Mouse (Mus musculus) midbrain, postnatal 0 days (tissue): ENCODE measurements around the gene Hdhd3. TPM values are rescaled to one million over a fixed set of nuclear protein-coding genes. Genes with fewer than 3 reads are reported as not detected.
"Not testable (repeated sequence)": the region's sequence is repeated elsewhere in the genome, so short reads cannot be mapped to it uniquely, and the experiment has no call there.

Experiments used
- ATAC-seq: fragments of 200-750 bp; cut with Nextera tagmentation; 2 replicates; pipeline ENCODE4 v1.8.0; 2017; ENCODE audit warnings: moderate number of reproducible peaks, mild to moderate bottlenecking, moderate TSS enrichment, moderate library complexity; ENCODE audit not compliant: low FRiP score
- DNase-seq: peaks from one replicate; pipeline ENCODE4 v3.0.0-alpha.2; 2015; ENCODE audit warnings: low spot score
- H3K27ac ChIP-seq: fragments of 300-500 bp; sonication (generic); 2 replicates; pipeline ENCODE4 v1.5.1; 2014; ENCODE audit warnings: low read depth, mild to moderate bottlenecking, low read length, mixed read lengths
- H3K27me3 ChIP-seq: fragments of 300-500 bp; sonication (generic); 2 replicates; pipeline ENCODE4 v1.6.1; 2014; ENCODE audit warnings: low read length, control low read depth, mixed read lengths; ENCODE audit not compliant: insufficient read depth
- H3K36me3 ChIP-seq: fragments of 300-500 bp; sonication (generic); 2 replicates; pipeline ENCODE4 v1.6.1; 2014; ENCODE audit warnings: low read length, control low read depth, mixed read lengths; ENCODE audit not compliant: insufficient read depth
- H3K4me1 ChIP-seq: fragments of 300-500 bp; sonication (generic); 2 replicates; pipeline ENCODE4 v1.6.1; 2014; ENCODE audit warnings: mild to moderate bottlenecking, control low read depth, antibody characterized with exemption, low read length, mixed read lengths; ENCODE audit not compliant: insufficient read depth
- H3K4me2 ChIP-seq: fragments of 300-500 bp; sonication (generic); 2 replicates; pipeline ENCODE4 v1.6.1; 2014; ENCODE audit warnings: low read depth, mild to moderate bottlenecking, low read length, mixed read lengths; ENCODE audit not compliant: poor library complexity, severe bottlenecking
- H3K4me3 ChIP-seq: fragments of 300-500 bp; sonication (generic); 2 replicates; pipeline ENCODE4 v1.5.1; 2014; ENCODE audit warnings: low read depth, mild to moderate bottlenecking, low read length, moderate library complexity
- H3K9ac ChIP-seq: fragments of 300-500 bp; sonication (generic); replicated peaks from 2 replicates; pipeline ENCODE4 v1.6.1; 2014; ENCODE audit warnings: mild to moderate bottlenecking, low read length, moderate library complexity, mixed read lengths; ENCODE audit not compliant: poor library complexity, severe bottlenecking
- H3K9me3 ChIP-seq: fragments of 300-500 bp; sonication (generic); 2 replicates; pipeline ENCODE4 v1.6.1; 2016; ENCODE audit warnings: low read length, control low read depth
- CTCF ChIP-seq: IDR thresholded peaks from 2 replicates; pipeline ENCODE4 v1.5.1; 2016; ENCODE audit warnings: antibody characterized with exemption, mild to moderate bottlenecking
- WGBS: fragments of 180-500 bp; shearing (Covaris S2); extraction: QIAGEN DNeasy Blood & Tissue Kit; methylation state at CpG from one replicate; pipeline ENCODE4 v1.1.7; 2014; 5-methylcytosine and 5-hydroxymethylcytosine counted together
- polyA plus RNA-seq: library from polyadenylated mRNA; unstranded; fragments of >200 nt; fragmentation: Nextera tagmentation; extraction: Ambion mirVana; gene quantifications from 2 replicates; pipeline ENCODE4 v1.2.1, GENCODE M21; 2015
- total RNA-seq: library from RNA; depleted of rRNA; stranded (reverse); fragments of >200 nt; gene quantifications from 2 replicates; pipeline ENCODE4 v1.2.3, GENCODE M21; 2014

Gene Hdhd3
- total and polyA plus RNA-seq, 2 experiments from 2014 or later = 2.9 to 4.9 TPM

GRCm38 (mm10) chr4:62479593-62479936, 23.7 kb downstream of the Hdhd3 start:
- peak overlapping the region; percentile 78 for H3K4me2 ChIP-seq
- H3K36me3 ChIP-seq = not testable (repeated sequence)

GRCm38 (mm10) chr4:62477542-62478244, 25.6 kb downstream of the Hdhd3 start:
- WGBS = 83% methylated on average over 6 of the region's 6 CpGs
- ATAC-seq = no peak

More at GRCm38 (mm10) chr4:62479593-62479936, 23.7 kb downstream of the Hdhd3 start:
- not testable (repeated sequence) for DNase-seq, H3K9me3 ChIP-seq, H3K27ac ChIP-seq, H3K27me3 ChIP-seq, ATAC-seq, H3K4me1 ChIP-seq
- peak; percentile 77 for TF ChIP-seq CTCF
- 15% methylated on average over 11 of the region's 11 CpGs for WGBS
- Histone ChIP-seq H3K4me3 (peak overlapping the region; percentile 41), H3K9ac (peak overlapping the region; percentile 46)

GRCm38 (mm10) chr4:62475793-62476192, 27.5 kb downstream of the Hdhd3 start:
- ATAC-seq (no peak), DNase-seq (no peak)
- WGBS = 93% methylated on average over 6 of the region's 6 CpGs
- Histone ChIP-seq H3K4me3 (no peak overlapping the region), H3K4me1 (no peaks in the 10 kb centered on the region), H3K27ac (no peak overlapping the region), H3K27me3 (0 out of 2 replicates have a peak, but pooled peaks cover 4% of the 10 kb centered on the region), H3K9me3 (no peaks in the 10 kb centered on the region), H3K4me2 (no peak overlapping the region), H3K9ac (no peak overlapping the region), H3K36me3 (no peaks in the 10 kb centered on the region)
- no peak for TF ChIP-seq CTCF

More at GRCm38 (mm10) chr4:62477542-62478244, 25.6 kb downstream of the Hdhd3 start:
- TF ChIP-seq CTCF = no peak
- no peak overlapping the region for H3K27ac ChIP-seq
- no peaks in the 10 kb centered on the region for H3K9me3 ChIP-seq
- H3K9ac ChIP-seq = no peak overlapping the region
- no peak for DNase-seq
- no peaks in the 10 kb centered on the region for H3K36me3 ChIP-seq
- no peaks in the 10 kb centered on the region for H3K4me1 ChIP-seq
- H3K27me3 ChIP-seq = 0 out of 2 replicates have a peak, but pooled peaks cover 4% of the 10 kb centered on the region
- no peak overlapping the region for H3K4me2 ChIP-seq
- no peak overlapping the region for H3K4me3 ChIP-seq

- DNase-seq = no peak
- H3K36me3 ChIP-seq = no peaks in the 10 kb centered on the region
- TF ChIP-seq CTCF = no peak
- 92% methylated on average over 2 of the region's 2 CpGs for WGBS
- no peaks in the 10 kb centered on the region for H3K4me1 ChIP-seq
- no peak overlapping the region for H3K4me2 ChIP-seq
- H3K9ac ChIP-seq = no peak overlapping the region
- ATAC-seq = no peak
- H3K27ac ChIP-seq = no peak overlapping the region
- H3K4me3 ChIP-seq = no peak overlapping the region
- H3K9me3 ChIP-seq = no peaks in the 10 kb centered on the region
- 0 out of 2 replicates have a peak, but pooled peaks cover 4% of the 10 kb centered on the region for H3K27me3 ChIP-seq
These were observed 28.1 kb downstream of the Hdhd3 start for GRCm38 (mm10) chr4:62475131-62475530.

GRCm38 (mm10) chr4:62472071-62472470, 31.2 kb downstream of the Hdhd3 start:
- DNase-seq = no peak
- no peak for TF ChIP-seq CTCF
- ATAC-seq = no peak
- Histone ChIP-seq H3K9ac (no peak overlapping the region), H3K27me3 (0 out of 2 replicates have a peak, but pooled peaks cover 4% of the 10 kb centered on the region), H3K4me3 (no peak overlapping the region), H3K4me1 (no peaks in the 10 kb centered on the region), H3K27ac (no peak overlapping the region), H3K9me3 (no peaks in the 10 kb centered on the region), H3K36me3 (no peaks in the 10 kb centered on the region), H3K4me2 (no peak overlapping the region)
- WGBS = 97% methylated on average over 2 of the region's 2 CpGs

- 1% methylated on average over 30 of the region's 30 CpGs for WGBS
- H3K9me3 ChIP-seq = no peaks in the 10 kb centered on the region
- peak within 1 kb of the TSS; percentile 58 for H3K4me2 ChIP-seq
- peak within 1 kb of the TSS; percentile 69 for H3K9ac ChIP-seq
- H3K36me3 ChIP-seq = no peaks in the 10 kb centered on the region; the same call in 1 of the 2 replicates
- no peaks in the 10 kb centered on the region for H3K4me1 ChIP-seq
- no peak for TF ChIP-seq CTCF
- peak within 1 kb of the TSS; percentile 63 for H3K4me3 ChIP-seq
- H3K27me3 ChIP-seq = no peaks in the 10 kb centered on the region
- DNase-seq (peak; percentile 83), ATAC-seq (peak; percentile 94)
- H3K27ac ChIP-seq = peak within 1 kb of the TSS; percentile 77
These were observed 32.6 kb downstream of the Hdhd3 start, which contains the start of gene Wdr31 for GRCm38 (mm10) chr4:62470598-62471051. TSS of gene Wdr31 (minus strand) at chr4:62470896.
